Mouse (Mus musculus) neural tube, embryonic 12.5 days (tissue): ENCODE results near the gene Irgm1. TPM values are rescaled to one million over a fixed set of nuclear protein-coding genes. Genes with fewer than 3 reads are reported as not detected.

Experiments
- ATAC-seq: fragments of 200-750 bp; cut with Nextera tagmentation; 2 replicates; pipeline ENCODE4 v1.8.0; 2017; ENCODE audit warnings: low read depth, mild to moderate bottlenecking, moderate TSS enrichment, moderate library complexity; ENCODE audit not compliant: low FRiP score
- H3K27ac ChIP-seq: fragments of 300-500 bp; sonication (generic); 2 replicates; pipeline ENCODE4 v1.5.1; 2016
- H3K27me3 ChIP-seq: fragments of 300-500 bp; sonication (generic); replicated peaks from 2 replicates; pipeline ENCODE4 v1.6.1; 2016; ENCODE audit warnings: mild to moderate bottlenecking
- H3K36me3 ChIP-seq: fragments of 300-500 bp; sonication (generic); 2 replicates; pipeline ENCODE4 v1.6.1; 2016; ENCODE audit warnings: mild to moderate bottlenecking
- H3K4me1 ChIP-seq: fragments of 300-500 bp; sonication (generic); 2 replicates; pipeline ENCODE4 v1.6.1; 2016
- H3K4me2 ChIP-seq: fragments of 300-500 bp; sonication (generic); replicated peaks from 2 replicates; pipeline ENCODE4 v1.6.1; 2016; ENCODE audit warnings: mild to moderate bottlenecking
- H3K4me3 ChIP-seq: fragments of 300-500 bp; sonication (generic); 2 replicates; pipeline ENCODE4 v1.5.1; 2016
- H3K9ac ChIP-seq: fragments of 300-500 bp; sonication (generic); 2 replicates; pipeline ENCODE4 v1.6.1; 2016; ENCODE audit warnings: mild to moderate bottlenecking
- H3K9me3 ChIP-seq: fragments of 300-500 bp; sonication (generic); 2 replicates; pipeline ENCODE4 v1.6.1; 2016; ENCODE audit warnings: mild to moderate bottlenecking
- WGBS: fragments of 180-500 bp; shearing (Covaris S2); methylation state at CpG from one replicate; pipeline ENCODE4 v1.1.7; 2016; 5-methylcytosine and 5-hydroxymethylcytosine counted together
- polyA plus RNA-seq: library from polyadenylated mRNA; unstranded; fragments of >200 nt; fragmentation: Nextera tagmentation; extraction: Ambion mirVana; gene quantifications from 2 replicates; pipeline ENCODE4 v1.2.1, GENCODE M21; 2016

The Irgm1 gene
- polyA plus RNA-seq, 1 experiment from 2014 or later: 3.1 TPM

GRCm38 (mm10) chr11:48873591-48874290 lies 2.3 kb upstream of the Irgm1 start:
- Histone ChIP-seq H3K4me2 (no peak overlapping the region), H3K4me3 (no peak overlapping the region), H3K36me3 (no peaks in the 10 kb centered on the region), H3K27me3 (peaks cover 3% of the 10 kb centered on the region; the same call in 1 of the 2 replicates), H3K9ac (no peak overlapping the region), H3K4me1 (peaks cover 16% of the 10 kb centered on the region; the same call in 1 of the 2 replicates), H3K27ac (no peak overlapping the region), H3K9me3 (no peaks in the 10 kb centered on the region)
- WGBS: 72% methylated on average over 10 of the region's 10 CpGs
- no peak for ATAC-seq

GRCm38 (mm10) chr11:48872695-48873300 lies 1.3 kb upstream of the Irgm1 start:
- Histone ChIP-seq H3K27me3 (peaks cover 3% of the 10 kb centered on the region; the same call in 1 of the 2 replicates), H3K4me3 (no peak overlapping the region), H3K27ac (no peak overlapping the region), H3K4me2 (no peak overlapping the region), H3K4me1 (peaks cover 16% of the 10 kb centered on the region; the same call in 1 of the 2 replicates), H3K9me3 (no peaks in the 10 kb centered on the region), H3K9ac (no peak overlapping the region), H3K36me3 (no peaks in the 10 kb centered on the region)
- ATAC-seq: no peak
- WGBS: 80% methylated on average over 7 of the region's 7 CpGs

GRCm38 (mm10) chr11:48871817-48872541 lies 496 bp upstream of the Irgm1 start:
- H3K4me1 ChIP-seq: peaks cover 16% of the 10 kb centered on the region; the same call in 1 of the 2 replicates
- H3K36me3 ChIP-seq: no peaks in the 10 kb centered on the region
- H3K27ac ChIP-seq: no peak overlapping the region
- WGBS: 10% methylated on average over 17 of the region's 17 CpGs
- H3K4me3 ChIP-seq: peak overlapping the region; percentile 40
- ATAC-seq: no peak
- peak overlapping the region; percentile 53; the same call in 1 of the 2 replicates for H3K9ac ChIP-seq
- H3K4me2 ChIP-seq: peak overlapping the region; percentile 78
- H3K9me3 ChIP-seq: no peaks in the 10 kb centered on the region
- peaks cover 3% of the 10 kb centered on the region; the same call in 1 of the 2 replicates for H3K27me3 ChIP-seq

- Histone ChIP-seq H3K36me3 (no peaks in the 10 kb centered on the region), H3K4me3 (peak overlapping the region; percentile 40), H3K4me2 (peak overlapping the region; percentile 78), H3K9me3 (no peaks in the 10 kb centered on the region), H3K27me3 (peaks cover 3% of the 10 kb centered on the region; the same call in 1 of the 2 replicates), H3K27ac (no peak overlapping the region), H3K4me1 (peaks cover 16% of the 10 kb centered on the region; the same call in 1 of the 2 replicates), H3K9ac (peak overlapping the region; percentile 53)
- ATAC-seq: no peak
- WGBS: 41% methylated on average over 7 of the region's 7 CpGs
Observed at GRCm38 (mm10) chr11:48870781-48871180, 702 bp downstream of the Irgm1 start.

GRCm38 (mm10) chr11:48869380-48870110 lies 1.9 kb downstream of the Irgm1 start:
- no peaks in the 10 kb centered on the region for H3K9me3 ChIP-seq
- H3K36me3 ChIP-seq: no peaks in the 10 kb centered on the region
- no peak overlapping the region for H3K4me3 ChIP-seq
- no peak overlapping the region for H3K27ac ChIP-seq
- H3K4me2 ChIP-seq: no peak overlapping the region
- peaks cover 3% of the 10 kb centered on the region; the same call in 1 of the 2 replicates for H3K27me3 ChIP-seq
- 79% methylated on average over 7 of the region's 7 CpGs for WGBS
- no peak for ATAC-seq
- H3K9ac ChIP-seq: no peak overlapping the region
- H3K4me1 ChIP-seq: peaks cover 16% of the 10 kb centered on the region; the same call in 1 of the 2 replicates

- 96% methylated on average over 9 of the region's 9 CpGs for WGBS
- Histone ChIP-seq H3K4me1 (peaks cover 8% of the 10 kb centered on the region; the same call in 1 of the 2 replicates), H3K36me3 (no peaks in the 10 kb centered on the region), H3K9ac (no peak overlapping the region), H3K4me2 (no peak overlapping the region), H3K9me3 (no peaks in the 10 kb centered on the region), H3K27me3 (no peaks in the 10 kb centered on the region), H3K4me3 (no peak overlapping the region), H3K27ac (no peak overlapping the region)
- no peak for ATAC-seq
Observed at GRCm38 (mm10) chr11:48866481-48866880, 5.0 kb downstream of the Irgm1 start.

- ATAC-seq: no peak
Observed at GRCm38 (mm10) chr11:48863808-48864207, 7.7 kb downstream of the Irgm1 start.

GRCm38 (mm10) chr11:48862784-48863319 lies 8.6 kb downstream of the Irgm1 start:
- no peaks in the 10 kb centered on the region for H3K36me3 ChIP-seq
- no peak overlapping the region for H3K27ac ChIP-seq
- no peak overlapping the region for H3K4me2 ChIP-seq
- no peak overlapping the region for H3K9ac ChIP-seq
- no peak overlapping the region for H3K4me3 ChIP-seq
- H3K9me3 ChIP-seq: no peaks in the 10 kb centered on the region
- ATAC-seq: no peak
- 80% methylated on average over 1 of the region's 1 CpGs for WGBS
- peaks cover 2% of the 10 kb centered on the region; the same call in 1 of the 2 replicates for H3K4me1 ChIP-seq
- no peaks in the 10 kb centered on the region; the same call in 1 of the 2 replicates for H3K27me3 ChIP-seq

More at GRCm38 (mm10) chr11:48863808-48864207, 7.7 kb downstream of the Irgm1 start:
- Histone ChIP-seq H3K4me2 (no peak overlapping the region), H3K27ac (no peak overlapping the region), H3K4me1 (no peaks in the 10 kb centered on the region), H3K9me3 (no peaks in the 10 kb centered on the region), H3K9ac (no peak overlapping the region), H3K4me3 (no peak overlapping the region), H3K36me3 (no peaks in the 10 kb centered on the region), H3K27me3 (no peaks in the 10 kb centered on the region; the same call in 1 of the 2 replicates)
- WGBS: 83% methylated on average over 3 of the region's 3 CpGs

GRCm38 (mm10) chr11:48859014-48859413 lies 12.5 kb downstream of the Irgm1 start:
- no peak for ATAC-seq
- WGBS: 0% methylated on average over 6 of the region's 6 CpGs
- Histone ChIP-seq H3K4me3 (no peak overlapping the region), H3K9ac (no peak overlapping the region), H3K27ac (no peak overlapping the region), H3K4me1 (peaks cover 13% of the 10 kb centered on the region), H3K36me3 (no peaks in the 10 kb centered on the region), H3K27me3 (no peaks in the 10 kb centered on the region; the same call in 1 of the 2 replicates), H3K9me3 (no peaks in the 10 kb centered on the region), H3K4me2 (peak overlapping the region; percentile 89)

GRCm38 (mm10) chr11:48853474-48854180 lies 17.9 kb downstream of the Irgm1 start:
- Histone ChIP-seq H3K4me2 (peak overlapping the region; percentile 89), H3K9ac (peak overlapping the region; percentile 42), H3K27me3 (peaks cover 8% of the 10 kb centered on the region; the same call in 1 of the 2 replicates), H3K36me3 (no peaks in the 10 kb centered on the region), H3K27ac (no peak overlapping the region), H3K4me3 (peak overlapping the region; percentile 50), H3K4me1 (peaks cover 20% of the 10 kb centered on the region), H3K9me3 (no peaks in the 10 kb centered on the region)
- peak; percentile 64 for ATAC-seq
- WGBS: under 1% methylated on average over 31 of the region's 31 CpGs
